Mouse (Mus musculus): ENCODE measurements at regions not wholly inside any gene's neighbourhood (a gene's known extent, or its start where the extent isn't known, plus 50 kb on each side); places are given as distances from the start of the nearest gene placed in this dataset.

DNA sequence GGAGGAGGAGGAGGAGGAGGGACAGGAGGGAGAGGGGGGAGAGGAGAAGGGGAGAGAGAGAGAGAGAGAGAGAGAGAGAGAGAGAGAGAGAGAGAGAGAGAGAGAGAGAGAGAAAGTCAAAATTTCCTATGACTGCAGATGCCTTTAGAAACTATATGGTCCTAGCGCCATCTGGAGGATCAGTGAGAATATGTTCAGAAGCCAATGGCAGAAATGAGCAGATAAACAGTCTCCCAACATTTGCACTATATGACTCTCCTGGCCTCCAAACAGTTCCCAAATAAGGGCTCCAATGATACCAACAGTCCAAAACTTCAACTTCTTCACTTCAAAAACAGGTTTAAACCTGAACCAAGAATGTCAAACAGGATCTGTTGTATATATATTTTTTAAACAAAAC, 309.1 kb upstream of the Sphkap start:
- TF ChIP-seq CTCF (IDR thresholded peaks at IDR 0.05; ENCODE audit: control insufficient read depth, insufficient read depth, insufficient read length), result no peak
- no peak for TF ChIP-seq MYOD1 (IDR thresholded peaks at IDR 0.05; ENCODE audit: control insufficient read depth, insufficient read length, low read depth)
- no peak for TF ChIP-seq CEBPB (IDR thresholded peaks at IDR 0.05; ENCODE audit: low read depth)
- TF ChIP-seq MYOG (IDR thresholded peaks at IDR 0.05; ENCODE audit: control insufficient read depth, extremely low read depth, insufficient read length), result no peak
- TF ChIP-seq USF1 (IDR thresholded peaks at IDR 0.05; ENCODE audit: low read depth), result no peak
- TF ChIP-seq MAX (IDR thresholded peaks at IDR 0.05), result no peak

All from C2C12 (cell line).